Comparison of ENCODE assay signal across 14 mouse cellular contexts in the genomic region with DNA sequence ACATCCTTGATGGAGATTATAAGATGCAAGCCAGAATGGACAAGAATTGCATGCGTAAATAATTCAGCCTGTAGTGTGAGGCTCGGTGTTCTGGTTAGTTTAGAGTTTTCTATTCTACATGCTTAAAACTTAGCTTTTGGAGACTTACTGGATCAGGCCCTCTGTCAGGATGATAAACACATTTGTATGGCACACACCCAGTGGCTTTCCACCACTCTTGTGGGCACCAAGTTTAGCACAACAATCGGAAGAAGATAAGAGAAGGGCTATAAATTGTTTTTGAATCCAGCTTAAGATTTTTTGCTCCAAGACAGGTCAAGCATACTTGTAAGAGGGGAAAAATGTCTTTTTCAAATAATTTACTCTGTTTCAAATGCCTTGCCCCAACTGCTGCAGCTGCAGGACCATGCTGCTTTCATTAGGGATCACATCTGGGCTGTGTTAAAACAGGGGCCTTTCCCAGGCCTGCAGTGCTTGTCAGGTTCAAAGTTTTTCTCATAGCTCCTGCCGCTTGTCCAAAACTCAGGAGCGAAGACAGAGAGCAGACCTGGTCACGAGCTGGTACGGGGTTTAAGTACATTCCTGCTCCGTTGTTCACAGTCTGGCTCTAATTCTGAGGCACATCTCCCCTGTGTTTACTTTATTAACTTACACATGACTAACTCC.
DNase-seq lines count a peak whose midpoint lies in the region; ATAC-seq and TF ChIP-seq lines count a peak whose summit lies in the region.
"Had no signal": no experiment of that assay in that cellular context is flagged by ENCODE, and none has a peak within 500 bp of the region (broad histone marks: within the 10 kb centered on the region; RNA-seq: fewer than 3 reads in every experiment).

No protein-coding gene starts in this region.

- H3K36me3 ChIP-seq in heart, embryonic 16.5 days (ENCODE audit: control insufficient read depth, insufficient read depth) = no peaks in the 10 kb centered on the region
- H3K36me3 ChIP-seq in embryonic facial prominence, embryonic 12.5 days = no peaks in the 10 kb centered on the region
- no peaks in the 10 kb centered on the region for H3K36me3 ChIP-seq in limb, embryonic 14.5 days (ENCODE audit: control insufficient read depth, insufficient read depth, low read length)
- H3K36me3 ChIP-seq: liver, embryonic 12.5 days; midbrain, embryonic 15.5 days had no signal

- intact Hi-C loops in left cerebral cortex, postnatal 36 days (cut with DNase I) = loop anchor here (10.0 kb wide), 1 partner anchor 681 kb away; no protein-coding TSS in a partner anchor

- no peak overlapping the region for H3K4me3 ChIP-seq in heart, embryonic 16.5 days (ENCODE audit: low read length)
- H3K4me3 ChIP-seq in embryonic facial prominence, embryonic 12.5 days = no peak overlapping the region
- H3K4me3 ChIP-seq in limb, embryonic 14.5 days (replicated peaks; ENCODE audit: low read length) = no peak overlapping the region
- H3K4me3 ChIP-seq: liver, embryonic 12.5 days; midbrain, embryonic 15.5 days had no signal

- peak overlapping the region; percentile 28; the same call in 1 of the 2 replicates for H3K4me2 ChIP-seq in heart, embryonic 16.5 days (ENCODE audit: low read depth, low read length)
- H3K4me2 ChIP-seq in embryonic facial prominence, embryonic 12.5 days (replicated peaks) = peak overlapping the region; percentile 27
- H3K4me2 ChIP-seq in limb, embryonic 14.5 days (replicated peaks; ENCODE audit: low read depth, low read length, severe bottlenecking) = peak overlapping the region; percentile 28
- H3K4me2 ChIP-seq: liver, embryonic 12.5 days; midbrain, embryonic 15.5 days had no signal

- no peak for TF ChIP-seq POLR2A in limb, embryonic 14.5 days (IDR thresholded peaks at IDR 0.05; ENCODE audit: borderline replicate concordance, extremely low read depth, insufficient read depth, insufficient read length)

- peak overlapping the region; percentile 56 for H3K27ac ChIP-seq in heart, embryonic 16.5 days (ENCODE audit: low read length)
- peak overlapping the region; percentile 42; the same call in 1 of the 2 replicates for H3K27ac ChIP-seq in embryonic facial prominence, embryonic 12.5 days
- peak overlapping the region; percentile 43; the same call in 1 of the 2 replicates for H3K27ac ChIP-seq in limb, embryonic 14.5 days (replicated peaks; ENCODE audit: low read depth, low read length)
- H3K27ac ChIP-seq: liver, embryonic 12.5 days; midbrain, embryonic 15.5 days had no signal

- H3K4me1 ChIP-seq in heart, embryonic 16.5 days (ENCODE audit: control insufficient read depth, insufficient read depth, low read length) = no peaks in the 10 kb centered on the region; the same call in 1 of the 2 replicates
- H3K4me1 ChIP-seq in embryonic facial prominence, embryonic 12.5 days = peaks cover 28% of the 10 kb centered on the region
- peaks cover 20% of the 10 kb centered on the region for H3K4me1 ChIP-seq in limb, embryonic 14.5 days (ENCODE audit: control insufficient read depth, insufficient read depth, low read length)
- H3K4me1 ChIP-seq: liver, embryonic 12.5 days had no signal

- 31% methylated on average over 8 of the region's 8 CpGs for WGBS in heart, embryonic 16.5 days
- 16% methylated on average over 8 of the region's 8 CpGs for WGBS in embryonic facial prominence, embryonic 12.5 days
- 20% methylated on average over 8 of the region's 8 CpGs for WGBS in limb, embryonic 14.5 days

- H3K9ac ChIP-seq in heart, embryonic 16.5 days (ENCODE audit: low read length) = no peak overlapping the region
- H3K9ac ChIP-seq in embryonic facial prominence, embryonic 12.5 days = no peak overlapping the region
- H3K9ac ChIP-seq in limb, embryonic 14.5 days (ENCODE audit: low read depth, low read length, severe bottlenecking) = no peak overlapping the region
- H3K9ac ChIP-seq: liver, embryonic 12.5 days; midbrain, embryonic 15.5 days had no signal

- no peaks in the 10 kb centered on the region for H3K9me3 ChIP-seq in heart, embryonic 16.5 days (replicated peaks; ENCODE audit: control insufficient read depth, low read length)
- no peaks in the 10 kb centered on the region for H3K9me3 ChIP-seq in embryonic facial prominence, embryonic 12.5 days
- no peaks in the 10 kb centered on the region for H3K9me3 ChIP-seq in limb, embryonic 14.5 days (ENCODE audit: control insufficient read depth, low read length)
- H3K9me3 ChIP-seq: liver, embryonic 12.5 days; midbrain, embryonic 15.5 days had no signal

- no peaks in the 10 kb centered on the region for H3K27me3 ChIP-seq in heart, embryonic 16.5 days (ENCODE audit: control insufficient read depth, insufficient read depth, low read length)
- H3K27me3 ChIP-seq in embryonic facial prominence, embryonic 12.5 days = no peaks in the 10 kb centered on the region
- H3K27me3 ChIP-seq in limb, embryonic 14.5 days (ENCODE audit: control insufficient read depth, insufficient read depth, low read length) = no peaks in the 10 kb centered on the region
- H3K27me3 ChIP-seq: liver, embryonic 12.5 days; midbrain, embryonic 15.5 days had no signal

- no peak for ATAC-seq in heart, embryonic 16.5 days (replicated peaks; ENCODE audit: extremely low read depth, insufficient read depth, low FRiP score)
- peak; percentile 89 for ATAC-seq in embryonic facial prominence, embryonic 12.5 days (ENCODE audit: insufficient number of reproducible peaks, insufficient read depth, low FRiP score, low TSS enrichment)
- peak; percentile 83 for ATAC-seq in limb, embryonic 14.5 days (ENCODE audit: low FRiP score, low read depth)
- ATAC-seq: liver, embryonic 12.5 days; midbrain, embryonic 15.5 days had no signal

- DNase-seq in heart, adult 9 months (ENCODE audit: low spot score in 2 of 2) = no peak
- DNase-seq in NIH3T3 (ENCODE audit: low read depth) = peak; percentile 79
- peak; percentile 69 for DNase-seq in limb, embryonic 14.5 days (ENCODE audit: low spot score)
- DNase-seq in frontal cortex, adult 2 months (ENCODE audit: extremely low spot score in 1 of 2, low spot score in 1 of 2) = no peak
- DNase-seq in right cerebral cortex, adult 2 months (ENCODE audit: low spot score in 2 of 2) = no peak
- no peak for DNase-seq in left cerebral cortex, postnatal 36 days (ENCODE audit: low spot score in 2 of 2)
- DNase-seq: adrenal gland, postnatal 25 days; cerebellum, adult 9-10 months; kidney, postnatal 25 days; thymus, adult 18-20 months had no signal

Comparison
In these comparisons a context has a peak if more than half of its experiments do, and no peak if none do; other contexts are left out.
1. DNase-seq: peak in NIH3T3 (single experiment) and limb, embryonic 14.5 days (single experiment); none in heart, adult 9 months (0 of 2), frontal cortex, adult 2 months (0 of 2), right cerebral cortex, adult 2 months (0 of 2) and left cerebral cortex, postnatal 36 days (0 of 2).
2. Peak in every context shown above with its lines, with median percentiles within 50 percentile points of each other: H3K27ac ChIP-seq and H3K4me2 ChIP-seq.